Mouse (Mus musculus) T-helper 17 cell (primary cell): Measurements from ENCODE around the gene Gm42421.

Source experiments
- in situ Hi-C, 2 experiments: fragments of 300-600 bp; cut with MboI, MseI; formaldehyde crosslinking; loops; 1 replicate in 1 of 2; 2 replicates in 1 of 2; pipeline ENCODE4 v1.15.1; 2025; ENCODE audit warnings: high pct_unique_total_duplicates in 2 of 2

Gene Gm42421

DNA sequence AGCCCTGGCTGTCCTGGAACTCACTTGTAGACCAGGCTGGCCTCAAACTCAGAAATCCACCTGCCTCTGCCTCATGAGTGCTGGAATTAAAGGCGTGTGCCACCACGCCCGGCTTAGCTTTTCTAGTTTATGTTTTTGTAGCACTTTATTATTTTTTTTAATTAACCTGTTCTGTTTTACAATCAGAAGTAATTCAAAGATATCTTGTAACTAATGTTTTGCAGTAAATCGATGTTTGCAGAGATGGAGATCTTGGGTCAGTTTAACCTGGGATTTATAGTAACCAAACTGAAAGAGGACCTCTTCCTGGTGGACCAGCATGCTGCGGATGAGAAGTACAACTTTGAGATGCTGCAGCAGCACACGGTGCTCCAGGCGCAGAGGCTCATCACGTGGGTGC is at the start of gene Gm42421:
TSS of gene Gm42421 (plus strand) at position 301 of the 400 bp plus-strand sequence.
- in situ Hi-C loops, result no loop called here

GRCm38 (mm10) chr5:143885274-143885673 is 42.7 kb upstream of the Gm42421 start:
- in situ Hi-C loops, result loop anchor here (5.0 to 25.0 kb wide), 4 partner anchors 163 to 910 kb away; no protein-coding TSS in a partner anchor

- in situ Hi-C loops, result loop anchor here in 1 of 2 experiments (25.0 kb wide), 2 partner anchors 328 to 897 kb away; no protein-coding TSS in a partner anchor
These were observed 37.2 kb upstream of the Gm42421 start for GRCm38 (mm10) chr5:143890741-143891140.

DNA sequence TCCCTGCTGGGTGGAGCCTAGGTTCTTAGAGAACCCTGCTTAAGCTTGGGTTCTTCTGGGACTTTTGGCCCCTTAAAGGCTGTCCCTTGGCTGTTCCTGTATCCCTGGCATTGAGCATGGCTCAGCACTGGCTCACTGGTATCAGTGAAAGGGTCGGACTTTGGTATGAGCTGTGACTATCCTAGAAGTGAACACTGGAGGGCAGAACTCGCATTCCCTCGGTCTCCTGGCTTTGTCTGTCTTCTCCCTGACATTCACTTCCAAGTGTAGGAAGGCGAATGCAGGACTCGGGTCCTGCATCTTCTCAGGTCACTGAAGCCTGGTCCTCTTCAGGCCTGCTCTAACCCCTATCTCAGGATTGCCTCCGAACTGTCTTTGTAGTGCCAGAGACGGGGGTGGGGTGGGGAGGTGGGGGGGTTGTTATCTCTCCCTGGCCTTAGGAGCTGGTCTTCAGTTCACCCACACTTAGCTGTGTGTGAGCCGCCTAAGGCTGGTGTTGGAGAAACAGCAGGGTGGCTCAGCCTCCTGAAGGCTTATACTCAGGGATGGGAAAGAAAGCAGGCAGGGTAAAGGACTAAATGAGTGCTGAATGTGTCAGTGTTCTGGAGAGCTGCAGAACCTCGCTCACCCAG is 35.6 kb upstream of the Gm42421 start:
- in situ Hi-C loops, result loop anchor here in 1 of 2 experiments (25.0 kb wide), 2 partner anchors 330 to 895 kb away; no protein-coding TSS in a partner anchor

- in situ Hi-C loops, result loop anchor here in 1 of 2 experiments (25.0 kb wide), 2 partner anchors 331 to 894 kb away; no protein-coding TSS in a partner anchor
These were observed 34.6 kb upstream of the Gm42421 start for GRCm38 (mm10) chr5:143893396-143893795.

DNA sequence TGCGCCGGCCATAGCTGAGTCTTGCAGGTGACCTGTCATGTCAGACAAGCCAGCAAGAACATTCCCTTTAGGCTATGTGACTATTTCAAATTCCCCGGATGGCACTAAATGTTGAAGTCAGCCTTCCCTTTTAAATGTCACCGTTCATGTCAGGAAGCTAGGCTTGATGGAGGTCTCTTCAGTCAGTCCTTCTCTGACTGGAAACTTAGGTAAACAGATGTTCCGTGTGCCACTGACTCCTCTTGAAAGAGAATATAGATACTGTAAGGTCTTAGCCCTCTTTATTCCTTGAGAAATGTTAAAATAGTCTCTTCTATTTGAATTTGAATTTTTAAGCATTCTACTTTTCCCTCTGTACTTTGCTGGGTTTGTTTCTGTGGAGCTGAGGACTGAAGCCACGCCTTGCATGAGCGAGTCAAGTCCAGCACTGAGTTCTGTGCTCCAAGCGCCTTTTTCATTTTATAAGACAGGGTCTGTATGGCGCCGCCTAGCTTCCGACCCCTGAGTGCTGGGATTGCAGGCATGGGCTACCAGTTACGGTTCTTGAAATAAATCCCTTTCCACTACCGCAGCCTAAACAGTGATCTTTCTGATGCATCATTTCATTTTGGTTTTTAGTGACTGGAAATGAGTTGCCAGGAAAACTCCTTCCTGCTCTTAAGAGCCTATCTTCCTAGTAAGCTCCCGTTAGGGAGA is 30.2 kb upstream of the Gm42421 start, which contains the start of gene Ankrd61:
TSS of gene Ankrd61 (minus strand) at position 51 of the 696 bp plus-strand sequence.
- in situ Hi-C loops, result loop anchor here in 1 of 2 experiments (25.0 kb wide), 2 partner anchors 335 to 890 kb away; no protein-coding TSS in a partner anchor

- in situ Hi-C loops, result loop anchor here in 1 of 2 experiments (5.0 kb wide), 1 partner anchor 330 kb away; no protein-coding TSS in a partner anchor
These were observed 25.9 kb upstream of the Gm42421 start for GRCm38 (mm10) chr5:143902111-143902510.

- in situ Hi-C loops, result loop anchor here in 1 of 2 experiments (5.0 kb wide), 1 partner anchor 332 kb away; no protein-coding TSS in a partner anchor
These were observed 24.2 kb upstream of the Gm42421 start for GRCm38 (mm10) chr5:143903813-143904212.

GRCm38 (mm10) chr5:143906429-143906828 is 21.5 kb upstream of the Gm42421 start:
- in situ Hi-C loops, result loop anchor here (5.0 kb wide), 1 partner anchor 174 kb away; the partner anchor contains the start of gene Usp42 (in 2 of the 2)

GRCm38 (mm10) chr5:143908926-143909325 is 19.0 kb upstream of the Gm42421 start:
- in situ Hi-C loops, result loop anchor here (5.0 kb wide), 1 partner anchor 177 kb away; the partner anchor contains the start of gene Usp42 (in 2 of the 2)

DNA sequence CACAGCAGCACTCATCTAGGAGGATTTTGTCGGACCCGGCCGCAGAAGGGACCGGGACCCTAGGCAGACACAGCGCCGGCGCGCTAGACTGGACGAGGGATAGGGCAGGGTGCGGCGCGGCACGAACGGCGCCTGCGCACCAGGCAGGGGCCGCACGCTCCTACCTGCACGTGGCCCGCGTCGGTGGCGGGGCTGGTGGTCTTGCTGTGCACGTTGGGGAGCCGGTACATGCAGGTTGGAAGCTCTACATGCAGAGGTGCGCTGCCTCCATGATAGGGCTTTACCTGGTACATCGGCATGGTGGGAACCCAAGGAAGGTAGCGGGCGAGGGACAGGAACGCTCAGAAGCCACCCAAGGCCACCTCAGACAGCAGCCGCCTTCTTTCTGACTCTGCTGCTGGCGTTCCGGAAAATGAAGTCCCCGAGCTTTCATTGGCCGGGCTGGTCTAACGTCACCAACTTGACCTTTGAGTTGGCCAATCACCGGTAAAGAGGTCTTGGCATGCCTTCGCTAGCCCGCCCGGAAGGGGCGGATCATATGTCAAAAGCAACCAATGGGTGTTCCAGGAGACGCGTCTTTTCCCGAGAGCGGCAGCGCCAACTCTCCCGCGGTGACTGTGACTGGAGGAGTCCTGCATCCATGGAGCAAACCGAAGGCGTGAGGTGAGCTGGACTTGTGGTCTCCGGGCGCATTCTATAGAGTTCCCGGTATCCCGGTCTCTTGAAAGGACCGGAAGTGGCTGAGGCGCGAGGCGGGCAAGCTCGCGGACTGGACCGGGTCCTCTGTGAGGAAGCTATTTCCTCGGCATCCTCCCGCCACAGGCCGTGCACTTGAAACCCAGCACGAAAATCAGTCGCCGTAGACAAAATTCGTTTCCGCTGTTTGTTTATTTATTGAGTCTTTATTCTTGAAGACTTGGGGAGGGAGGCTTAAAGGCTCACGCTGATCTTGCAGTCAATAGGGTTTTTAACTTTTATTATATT is 18.3 kb upstream of the Gm42421 start, which contains the start of the genes Aimp2 and Pms2:
TSS of gene Aimp2 (minus strand) at position 431 of the 984 bp plus-strand sequence.
TSS of gene Pms2 (plus strand) at position 548 of the 984 bp plus-strand sequence.
- in situ Hi-C loops, result loop anchor here (5.0 kb wide), 1 partner anchor 177 kb away; the partner anchor contains the start of gene Usp42 (in 2 of the 2)

GRCm38 (mm10) chr5:143916221-143916620 is 11.8 kb upstream of the Gm42421 start:
- in situ Hi-C loops, result no loop called here

DNA sequence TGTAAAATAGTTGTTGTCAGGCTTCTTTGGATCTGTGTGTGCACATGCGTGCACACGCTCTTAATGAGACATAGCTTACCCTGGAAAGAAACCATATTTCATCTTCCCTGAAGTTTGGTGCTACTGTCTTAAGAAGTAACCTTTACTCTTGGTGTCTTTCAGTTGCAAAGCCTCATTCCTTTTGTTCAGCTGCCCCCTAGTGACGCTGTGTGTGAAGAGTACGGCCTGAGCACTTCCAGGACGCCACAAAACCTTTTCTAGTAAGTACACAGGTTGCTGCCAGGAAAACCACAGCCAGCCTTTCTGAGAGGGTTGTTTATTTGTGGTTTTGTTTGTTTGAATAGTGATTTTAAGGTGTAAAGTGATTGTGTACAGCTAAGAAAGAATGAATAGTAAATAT is 10.6 kb upstream of the Gm42421 start:
- in situ Hi-C loops, result no loop called here

DNA sequence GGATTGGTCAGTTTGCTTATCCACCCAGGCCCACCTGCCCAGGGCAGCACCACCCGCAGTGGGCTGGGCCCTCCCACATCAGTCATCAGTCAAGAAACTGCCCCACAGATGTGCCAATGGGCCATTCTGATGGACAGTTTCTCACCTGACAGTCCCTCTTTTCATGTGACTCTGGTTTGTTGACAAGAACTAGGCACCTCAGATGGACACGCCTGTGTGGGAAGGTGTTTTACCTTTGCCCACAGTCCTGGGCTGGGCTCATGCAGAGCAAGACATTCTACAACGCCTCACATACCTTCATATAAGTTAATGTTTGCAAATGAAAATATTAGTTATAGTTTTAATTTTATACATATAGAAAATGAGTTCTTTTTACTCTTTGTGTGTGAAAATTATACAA is 9.9 kb upstream of the Gm42421 start:
- in situ Hi-C loops, result no loop called here

DNA sequence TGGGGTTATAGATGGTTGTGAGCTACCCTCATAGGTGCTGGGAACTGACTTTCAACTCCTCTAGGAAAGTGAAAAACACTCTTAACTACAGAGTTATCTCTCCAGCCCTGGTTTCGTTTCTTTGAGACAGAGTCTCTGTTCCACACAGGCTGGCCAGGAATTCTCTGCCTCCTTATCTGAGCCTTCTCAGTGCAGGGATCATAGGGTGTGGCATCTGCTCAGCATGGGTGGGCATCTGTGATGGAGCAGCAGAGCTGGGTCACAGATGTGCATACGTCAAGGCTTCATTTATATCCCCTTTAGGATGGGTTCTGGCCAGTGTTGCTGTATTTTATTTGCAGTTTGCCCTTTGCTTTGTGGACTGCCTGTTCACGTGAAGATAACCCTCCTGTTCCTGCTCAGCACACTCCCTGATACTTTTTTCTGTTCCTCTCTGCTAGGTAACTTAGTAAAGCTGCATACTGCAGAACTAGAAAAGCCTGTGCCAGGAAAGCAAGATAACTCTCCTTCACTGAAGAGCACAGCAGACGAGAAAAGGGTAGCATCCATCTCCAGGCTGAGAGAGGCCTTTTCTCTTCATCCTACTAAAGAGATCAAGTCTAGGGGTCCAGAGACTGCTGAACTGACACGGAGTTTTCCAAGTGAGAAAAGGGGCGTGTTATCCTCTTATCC is 3.1 kb upstream of the Gm42421 start:
- in situ Hi-C loops, result no loop called here

- in situ Hi-C loops, result no loop called here
These were observed 1.3 kb downstream of the Gm42421 start for GRCm38 (mm10) chr5:143929291-143929690.

DNA sequence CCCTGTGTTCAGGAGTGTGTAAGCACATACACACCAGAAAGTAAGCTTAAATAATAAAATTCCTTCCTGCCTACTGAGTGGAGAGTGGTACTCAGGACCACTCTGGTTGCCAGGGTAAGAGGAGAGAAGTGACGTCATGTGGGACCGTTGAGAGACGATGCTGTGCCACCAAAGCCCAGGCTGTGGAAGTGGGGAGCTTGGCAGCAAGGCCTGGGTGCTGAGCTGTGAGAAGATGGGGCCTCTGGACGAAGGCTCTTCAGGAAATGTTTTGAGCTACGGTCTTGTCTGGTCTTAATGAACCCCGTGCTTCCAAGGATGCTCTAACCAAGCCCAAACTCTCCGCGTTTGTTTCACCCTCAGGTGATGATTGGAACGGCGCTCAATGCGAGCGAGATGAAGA is 2.7 kb downstream of the Gm42421 start:
- in situ Hi-C loops, result no loop called here

GRCm38 (mm10) chr5:143931863-143932580 is 4.0 kb downstream of the Gm42421 start:
- in situ Hi-C loops, result no loop called here

DNA sequence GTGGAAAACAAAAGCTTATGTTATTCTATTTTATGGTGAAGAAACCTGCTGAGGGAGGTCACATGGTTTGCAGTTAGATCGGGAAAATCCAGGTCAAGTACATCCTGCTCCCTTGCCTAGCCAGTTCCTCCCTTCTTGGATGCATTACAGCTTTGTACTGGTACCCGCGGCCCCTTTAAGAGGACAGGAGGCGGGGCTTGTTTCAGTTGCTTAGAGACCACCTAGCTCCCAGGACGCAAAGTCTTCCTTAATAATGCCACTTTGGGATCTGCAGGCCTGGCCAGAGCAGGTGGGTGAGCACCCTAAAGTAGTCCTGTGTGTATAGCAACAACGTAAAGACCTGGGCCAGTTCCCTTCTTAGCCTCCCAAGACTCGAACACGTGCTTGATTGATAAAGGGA is 4.9 kb downstream of the Gm42421 start, which contains the start of gene Rsph10b:
TSS of gene Rsph10b (plus strand) at position 205 of the 400 bp plus-strand sequence.
- in situ Hi-C loops, result no loop called here
